Mouse (Mus musculus) ES-E14 (cell line): ENCODE results near the gene Klhl10.

Experiments used
- HCFC1 ChIP-seq: IDR thresholded peaks from 2 replicates; pipeline ENCODE4 v1.6.1; 2012; ENCODE audit warnings: low read length, inconsistent platforms, borderline replicate concordance; ENCODE audit not compliant: insufficient read depth
- ZNF384 ChIP-seq: IDR thresholded peaks from 2 replicates; pipeline ENCODE4 v1.6.1; 2012; ENCODE audit warnings: low read depth, low read length, inconsistent platforms

- TF ChIP-seq ZNF384 (no peak), HCFC1 (no peak)
Measured at GRCm38 (mm10) chr11:100457247-100457646, 15.5 kb downstream of the Klhl10 start.
